Mouse (Mus musculus) cerebellum, postnatal 36 days (tissue): Measurements from ENCODE around the gene Clmp.
"Not testable (repeated sequence)": the region's sequence is repeated elsewhere in the genome, so short reads cannot be mapped to it uniquely, and the experiment has no call there.

Experiments
- DNase-seq, 2 experiments: peaks; one replicate each; pipeline ENCODE4 v3.0.0; 2021 to 2022; ENCODE audit warnings: mixed read lengths in 2 of 2

Clmp gene

GRCm38 (mm10) chr9:40731591-40732048 is 45.9 kb downstream of the Clmp start:
- no peak for DNase-seq

GRCm38 (mm10) chr9:40732302-40732701 is 46.5 kb downstream of the Clmp start:
- no peak for DNase-seq

- no peak for DNase-seq
Measured at GRCm38 (mm10) chr9:40737117-40737516, 51.4 kb downstream of the Clmp start.

- no peak for DNase-seq
Measured at GRCm38 (mm10) chr9:40743525-40744034, 57.8 kb downstream of the Clmp start.

GRCm38 (mm10) chr9:40744233-40744632 is 58.5 kb downstream of the Clmp start:
- DNase-seq, result no peak

- DNase-seq, result no peak
Measured at GRCm38 (mm10) chr9:40746796-40747195, 61.0 kb downstream of the Clmp start.

- DNase-seq, result no peak
Measured at GRCm38 (mm10) chr9:40747249-40747648, 61.5 kb downstream of the Clmp start.

- DNase-seq, result peak in 1 of 2 experiments; percentile 43
Measured at GRCm38 (mm10) chr9:40749832-40750620, 64.3 kb downstream of the Clmp start.

- DNase-seq, result no peak
Measured at GRCm38 (mm10) chr9:40751749-40752148, 66.0 kb downstream of the Clmp start.

GRCm38 (mm10) chr9:40756401-40756800 is 70.6 kb downstream of the Clmp start:
- peak; percentile 55 to 66 for DNase-seq

- DNase-seq, result peak; percentile 77
Measured at GRCm38 (mm10) chr9:40757105-40757626, 71.4 kb downstream of the Clmp start.

- DNase-seq, result peak; percentile 81 to 84
Measured at GRCm38 (mm10) chr9:40757685-40758270, 72.0 kb downstream of the Clmp start.

GRCm38 (mm10) chr9:40762354-40762753 is 76.6 kb downstream of the Clmp start:
- DNase-seq, result no peak

- no peak for DNase-seq
Measured at GRCm38 (mm10) chr9:40764887-40765580, 79.3 kb downstream of the Clmp start.

- no peak for DNase-seq
Measured at GRCm38 (mm10) chr9:40765581-40765940, 79.8 kb downstream of the Clmp start.

- DNase-seq, result no peak
Measured at GRCm38 (mm10) chr9:40766058-40766605, 80.4 kb downstream of the Clmp start.

- DNase-seq, result no peak
Measured at GRCm38 (mm10) chr9:40767946-40768345, 82.2 kb downstream of the Clmp start.

GRCm38 (mm10) chr9:40772246-40772645 is 86.5 kb downstream of the Clmp start:
- peak; percentile 81 to 84 for DNase-seq

- DNase-seq, result not testable (repeated sequence)
Measured at GRCm38 (mm10) chr9:40773142-40773541, 87.4 kb downstream of the Clmp start.

GRCm38 (mm10) chr9:40773869-40774268 is 88.1 kb downstream of the Clmp start:
- no peak for DNase-seq

GRCm38 (mm10) chr9:40776044-40776443 is 90.3 kb downstream of the Clmp start:
- no peak for DNase-seq

GRCm38 (mm10) chr9:40776459-40777248 is 90.9 kb downstream of the Clmp start:
- no peak for DNase-seq
